Mouse (Mus musculus): ENCODE results near the gene Epb41l2. TPM values are rescaled to one million over a fixed set of nuclear protein-coding genes. Genes with fewer than 3 reads are reported as not detected.

Epb41l2 gene
- polyA plus RNA-seq, 1 experiment from 2014 or later, result 23.7 TPM

DNA sequence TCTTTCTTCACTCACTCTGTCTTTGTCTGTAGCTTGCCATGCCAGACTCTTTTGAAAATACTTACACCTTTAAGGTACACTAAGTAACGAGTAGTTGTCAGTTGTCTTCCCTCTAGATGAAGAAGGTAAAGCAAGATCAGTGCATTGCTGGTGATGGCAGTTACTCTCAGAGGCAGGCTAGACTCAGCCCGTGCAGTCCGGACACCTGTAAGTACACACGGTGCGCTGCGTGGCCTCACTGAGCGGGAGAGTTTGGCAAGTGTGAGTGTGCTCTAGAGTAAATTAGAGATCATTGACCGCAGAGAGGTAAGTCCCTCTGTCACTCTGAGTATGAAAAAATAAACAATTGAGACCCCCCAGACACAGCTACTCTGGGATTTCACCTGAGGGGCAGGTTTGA is 46.0 kb downstream of the Epb41l2 start:
- no peaks in the 10 kb centered on the region for H3K36me3 ChIP-seq
- no peak overlapping the region for H3K27ac ChIP-seq
- no peaks in the 10 kb centered on the region for H3K27me3 ChIP-seq
- WGBS, result 93% methylated on average over 8 of the region's 8 CpGs
- H3K9me3 ChIP-seq, result no peaks in the 10 kb centered on the region
- H3K4me3 ChIP-seq, result no peak overlapping the region
- no peak for ATAC-seq (ENCODE audit: low FRiP score)
- no peak overlapping the region for H3K9ac ChIP-seq
- H3K4me2 ChIP-seq, result no peak overlapping the region
- H3K4me1 ChIP-seq (replicated peaks), result no peaks in the 10 kb centered on the region

DNA sequence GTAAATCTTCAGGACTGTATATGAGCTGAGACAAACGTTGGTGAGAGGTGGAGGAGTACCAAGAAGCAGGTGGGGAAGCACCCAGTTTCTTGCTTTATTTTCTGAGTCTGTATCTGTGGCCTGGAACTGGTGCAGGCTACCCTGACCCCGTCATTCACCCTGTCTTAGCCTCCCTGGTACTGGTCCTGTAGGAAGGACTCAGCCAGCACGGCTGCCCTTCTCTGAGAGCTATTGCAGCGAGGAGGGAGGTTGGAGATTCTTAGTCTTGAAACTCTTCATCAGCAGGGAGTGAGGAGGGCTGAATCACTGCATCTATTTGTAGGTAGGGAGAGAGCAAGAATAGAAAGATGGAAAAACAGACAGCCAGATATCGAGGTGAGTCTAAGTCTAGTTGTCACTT is 47.1 kb downstream of the Epb41l2 start:
- no peaks in the 10 kb centered on the region for H3K4me1 ChIP-seq (replicated peaks)
- no peaks in the 10 kb centered on the region for H3K36me3 ChIP-seq
- no peak overlapping the region for H3K4me2 ChIP-seq
- H3K9me3 ChIP-seq, result no peaks in the 10 kb centered on the region
- no peak for ATAC-seq (ENCODE audit: low FRiP score)
- 84% methylated on average over 5 of the region's 5 CpGs for WGBS
- H3K9ac ChIP-seq, result no peak overlapping the region
- H3K4me3 ChIP-seq, result no peak overlapping the region
- H3K27me3 ChIP-seq, result no peaks in the 10 kb centered on the region
- H3K27ac ChIP-seq, result no peak overlapping the region

DNA sequence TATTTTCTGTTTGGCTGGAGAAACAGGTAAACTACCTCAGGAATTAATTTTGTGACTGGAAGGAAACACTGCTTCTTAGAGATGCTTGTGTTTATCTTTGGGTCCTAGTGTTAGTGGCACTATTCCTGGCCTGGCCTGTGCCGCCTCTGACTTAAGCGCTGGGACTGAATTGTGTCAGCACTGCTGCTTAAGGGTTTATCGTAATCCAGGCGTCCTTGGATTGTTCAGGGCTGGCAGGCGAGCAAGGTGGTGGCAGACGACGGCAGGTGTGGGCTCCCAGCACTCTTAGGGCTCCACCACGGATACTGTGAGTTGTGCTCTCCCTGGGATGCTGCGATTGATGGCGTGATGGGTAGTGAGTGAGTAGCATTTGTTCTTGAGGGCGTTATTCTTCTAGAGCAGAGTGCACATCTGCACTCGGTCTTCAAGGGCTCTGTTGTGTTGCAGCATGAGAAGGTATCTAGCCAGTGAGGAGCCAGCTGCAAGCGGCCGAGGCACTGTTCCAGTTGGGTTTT is 48.6 kb downstream of the Epb41l2 start:
- no peak overlapping the region for H3K9ac ChIP-seq
- no peak for ATAC-seq (ENCODE audit: low FRiP score)
- H3K4me2 ChIP-seq, result no peak overlapping the region
- H3K27me3 ChIP-seq, result no peaks in the 10 kb centered on the region
- no peaks in the 10 kb centered on the region for H3K36me3 ChIP-seq
- H3K4me3 ChIP-seq, result no peak overlapping the region
- H3K4me1 ChIP-seq (replicated peaks), result no peaks in the 10 kb centered on the region
- H3K27ac ChIP-seq, result no peak overlapping the region
- WGBS, result 90% methylated on average over 14 of the region's 14 CpGs
- H3K9me3 ChIP-seq, result no peaks in the 10 kb centered on the region

DNA sequence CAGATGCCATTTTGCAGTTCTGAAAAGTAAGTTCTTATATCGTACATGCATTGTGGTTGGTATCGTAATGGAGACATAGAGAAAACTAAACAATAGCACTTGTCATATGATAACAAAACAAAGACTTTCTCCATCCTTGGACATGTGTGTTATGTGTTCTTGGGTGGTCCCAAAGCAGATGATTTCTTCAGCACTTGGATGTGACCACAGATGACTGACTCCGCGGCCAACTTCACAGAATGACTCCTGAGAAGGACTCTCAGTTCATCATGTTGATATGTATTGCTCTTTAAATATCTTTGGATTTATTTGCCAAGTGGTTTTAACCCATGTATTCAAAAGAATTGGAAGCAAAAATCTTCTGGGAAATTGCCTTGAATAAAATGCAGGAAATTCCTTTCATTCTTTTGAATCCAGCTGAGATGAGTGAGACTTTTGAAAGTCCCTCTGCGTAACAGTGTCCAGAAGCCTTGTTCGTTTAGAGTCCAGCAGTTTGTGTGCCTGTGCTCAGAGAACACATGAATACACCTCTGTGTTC is 52.3 kb downstream of the Epb41l2 start:
- H3K36me3 ChIP-seq, result no peaks in the 10 kb centered on the region
- H3K4me3 ChIP-seq, result no peak overlapping the region
- H3K9ac ChIP-seq, result no peak overlapping the region
- no peak overlapping the region for H3K4me2 ChIP-seq
- no peaks in the 10 kb centered on the region for H3K9me3 ChIP-seq
- H3K27ac ChIP-seq, result no peak overlapping the region
- no peaks in the 10 kb centered on the region for H3K4me1 ChIP-seq (replicated peaks)
- no peak for ATAC-seq (ENCODE audit: low FRiP score)
- H3K27me3 ChIP-seq, result no peaks in the 10 kb centered on the region
- 77% methylated on average over 6 of the region's 6 CpGs for WGBS

DNA sequence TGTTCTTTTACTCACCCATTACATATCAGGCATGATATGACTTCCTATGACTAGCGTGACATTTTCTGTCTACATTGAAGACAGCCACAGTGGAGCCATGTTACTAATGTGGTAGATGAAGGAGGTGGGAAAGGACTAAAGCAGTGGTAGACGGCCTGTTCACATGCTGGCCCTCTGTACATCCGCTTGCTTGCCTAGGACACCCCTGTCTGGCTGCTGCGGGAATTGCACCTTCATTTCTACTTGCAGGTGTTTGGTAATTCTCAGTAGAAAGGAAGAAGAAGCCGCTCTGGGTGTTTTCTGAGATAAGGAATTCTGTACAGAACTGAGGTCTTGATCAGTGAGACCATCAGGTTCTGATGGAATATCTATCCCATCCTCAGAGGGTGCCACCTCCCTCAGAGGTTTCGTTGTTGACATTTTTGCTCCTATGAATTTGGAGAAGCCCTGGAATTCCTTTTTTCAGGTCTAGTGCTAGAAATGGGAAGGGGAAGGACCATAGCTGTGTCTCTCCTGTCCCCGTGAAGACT is 55.7 kb downstream of the Epb41l2 start:
- WGBS, result 83% methylated on average over 7 of the region's 7 CpGs
- no peaks in the 10 kb centered on the region for H3K36me3 ChIP-seq
- no peak overlapping the region for H3K9ac ChIP-seq
- no peaks in the 10 kb centered on the region for H3K9me3 ChIP-seq
- H3K4me1 ChIP-seq (replicated peaks), result no peaks in the 10 kb centered on the region
- no peak overlapping the region for H3K4me3 ChIP-seq
- H3K4me2 ChIP-seq, result no peak overlapping the region
- no peaks in the 10 kb centered on the region for H3K27me3 ChIP-seq
- H3K27ac ChIP-seq, result no peak overlapping the region
- ATAC-seq (ENCODE audit: low FRiP score), result no peak

DNA sequence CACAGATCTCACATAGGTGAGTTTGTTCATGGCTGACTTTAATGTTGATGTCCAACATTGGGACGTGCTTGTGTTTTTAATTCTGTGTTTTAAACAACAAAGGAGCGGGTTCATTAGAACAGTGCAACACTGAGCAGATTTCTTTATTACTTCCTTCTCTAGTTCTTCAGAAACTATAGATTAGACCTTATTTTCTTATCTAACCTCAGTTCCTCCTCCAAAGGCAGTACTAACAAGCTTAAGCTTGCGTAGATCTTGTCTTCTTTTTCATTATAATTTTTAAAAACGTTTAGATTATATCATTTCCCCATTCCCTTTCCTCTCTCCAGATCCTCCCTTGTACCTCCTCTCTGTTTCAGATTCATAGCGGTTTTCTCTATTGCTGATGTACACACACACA is 57.1 kb downstream of the Epb41l2 start:
- Histone ChIP-seq H3K9ac (no peak overlapping the region), H3K36me3 (no peaks in the 10 kb centered on the region), H3K4me3 (no peak overlapping the region), H3K4me1 (replicated peaks) (no peaks in the 10 kb centered on the region), H3K27ac (no peak overlapping the region), H3K27me3 (no peaks in the 10 kb centered on the region), H3K9me3 (no peaks in the 10 kb centered on the region), H3K4me2 (no peak overlapping the region)
- no peak for ATAC-seq (ENCODE audit: low FRiP score)
- 89% methylated on average over 5 of the region's 5 CpGs for WGBS

DNA sequence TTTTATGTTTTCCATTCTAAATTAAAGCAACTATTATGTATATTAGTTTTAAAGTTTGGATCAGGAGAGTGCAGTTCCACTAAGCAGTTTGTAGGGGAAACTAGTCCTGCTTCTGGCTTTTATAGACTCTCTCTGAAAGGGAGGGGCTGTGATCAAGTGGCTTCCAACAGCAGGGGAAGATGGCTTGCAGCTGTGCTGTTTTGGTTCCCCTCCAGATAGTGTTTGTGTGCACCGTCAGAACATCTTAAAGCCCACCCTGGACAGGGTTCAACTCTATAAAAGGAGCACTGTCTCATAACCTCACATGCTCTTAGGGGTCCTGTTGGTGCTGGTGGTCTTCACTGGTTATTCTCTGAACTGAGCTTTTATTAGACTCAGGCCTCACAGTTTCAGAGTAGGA is 66.5 kb downstream of the Epb41l2 start:
- H3K27me3 ChIP-seq, result no peaks in the 10 kb centered on the region
- no peak overlapping the region for H3K4me2 ChIP-seq
- 42% methylated on average over 1 of the region's 1 CpGs for WGBS
- H3K9ac ChIP-seq, result no peak overlapping the region
- H3K4me1 ChIP-seq (replicated peaks), result no peaks in the 10 kb centered on the region; the same call in 1 of the 2 replicates
- no peaks in the 10 kb centered on the region for H3K9me3 ChIP-seq
- ATAC-seq (ENCODE audit: low FRiP score), result no peak
- H3K36me3 ChIP-seq, result no peaks in the 10 kb centered on the region
- no peak overlapping the region for H3K4me3 ChIP-seq
- no peak overlapping the region for H3K27ac ChIP-seq

DNA sequence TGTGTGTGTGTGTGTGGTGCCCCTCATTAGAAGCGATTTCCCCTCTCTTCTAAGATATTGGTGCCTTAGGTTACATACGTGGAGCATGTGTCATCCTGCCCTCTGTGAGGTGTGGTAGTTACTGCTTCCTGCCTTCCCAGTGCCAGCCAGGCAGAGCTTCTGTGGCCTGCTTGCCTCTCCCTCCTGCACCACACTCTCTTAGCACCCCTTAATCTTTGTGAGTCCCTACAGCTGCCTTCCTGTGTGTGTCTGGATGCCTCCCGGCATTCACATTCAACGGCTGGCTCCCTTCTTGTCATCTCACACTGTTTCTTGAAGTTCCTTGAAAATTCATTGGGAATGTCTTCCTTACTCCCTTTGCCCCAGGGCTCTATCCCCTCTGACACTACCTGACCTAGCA is 67.2 kb downstream of the Epb41l2 start:
- ATAC-seq (ENCODE audit: low FRiP score), result no peak
- 75% methylated on average over 4 of the region's 4 CpGs for WGBS
- H3K27me3 ChIP-seq, result no peaks in the 10 kb centered on the region
- no peak overlapping the region for H3K27ac ChIP-seq
- no peak overlapping the region for H3K4me3 ChIP-seq
- no peaks in the 10 kb centered on the region for H3K9me3 ChIP-seq
- H3K9ac ChIP-seq, result no peak overlapping the region
- H3K4me2 ChIP-seq, result no peak overlapping the region
- H3K36me3 ChIP-seq, result no peaks in the 10 kb centered on the region
- no peaks in the 10 kb centered on the region; the same call in 1 of the 2 replicates for H3K4me1 ChIP-seq (replicated peaks)

DNA sequence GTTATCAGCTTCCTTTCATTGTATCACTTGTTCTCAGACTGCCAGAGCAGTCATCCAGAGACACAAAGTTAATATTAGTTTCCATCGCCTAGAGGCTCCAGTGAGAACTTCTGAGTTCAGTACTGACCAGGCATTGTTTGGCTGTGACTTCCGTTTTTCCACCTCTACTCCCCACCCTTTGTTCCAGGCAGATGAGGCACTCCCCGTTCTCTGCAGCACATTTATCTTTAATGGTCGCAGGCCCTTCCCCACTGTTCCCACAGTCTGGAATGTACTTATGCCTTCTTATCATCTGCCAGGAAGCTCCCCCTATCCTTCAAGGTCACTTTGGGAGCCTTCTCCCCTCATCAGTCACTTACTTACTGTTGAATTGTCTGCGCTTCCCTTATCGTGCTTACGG is 67.9 kb downstream of the Epb41l2 start:
- Histone ChIP-seq H3K36me3 (no peaks in the 10 kb centered on the region), H3K9me3 (no peaks in the 10 kb centered on the region), H3K4me3 (no peak overlapping the region), H3K4me2 (no peak overlapping the region), H3K4me1 (replicated peaks) (no peaks in the 10 kb centered on the region; the same call in 1 of the 2 replicates), H3K27me3 (no peaks in the 10 kb centered on the region), H3K9ac (no peak overlapping the region), H3K27ac (no peak overlapping the region)
- ATAC-seq (ENCODE audit: low FRiP score), result no peak
- 55% methylated on average over 7 of the region's 7 CpGs for WGBS

DNA sequence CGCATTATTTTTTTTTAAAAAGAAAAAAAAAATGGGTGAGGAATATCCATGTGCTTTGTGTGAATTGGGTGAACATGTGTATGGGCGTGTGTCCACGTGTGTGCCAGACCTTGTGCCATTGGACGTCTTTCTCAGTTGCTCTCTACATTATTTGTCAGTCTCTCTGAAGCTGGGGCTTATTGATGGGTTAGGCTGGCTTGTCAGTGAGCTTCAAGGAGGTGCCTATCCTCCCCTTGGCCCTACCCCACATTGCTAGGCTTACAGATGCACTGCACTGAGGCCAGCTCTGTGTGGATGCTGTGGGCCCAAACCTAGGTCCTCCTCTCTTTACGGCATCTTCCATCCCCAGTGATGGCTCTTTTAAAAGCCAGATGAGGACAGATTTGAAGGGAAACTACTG is 69.1 kb downstream of the Epb41l2 start:
- no peak overlapping the region for H3K4me2 ChIP-seq
- 85% methylated on average over 5 of the region's 5 CpGs for WGBS
- no peak overlapping the region for H3K9ac ChIP-seq
- no peak for ATAC-seq (ENCODE audit: low FRiP score)
- H3K4me1 ChIP-seq (replicated peaks), result peaks cover 3% of the 10 kb centered on the region
- no peaks in the 10 kb centered on the region for H3K36me3 ChIP-seq
- H3K4me3 ChIP-seq, result no peak overlapping the region
- no peaks in the 10 kb centered on the region for H3K9me3 ChIP-seq
- no peaks in the 10 kb centered on the region for H3K27me3 ChIP-seq
- H3K27ac ChIP-seq, result no peak overlapping the region

DNA sequence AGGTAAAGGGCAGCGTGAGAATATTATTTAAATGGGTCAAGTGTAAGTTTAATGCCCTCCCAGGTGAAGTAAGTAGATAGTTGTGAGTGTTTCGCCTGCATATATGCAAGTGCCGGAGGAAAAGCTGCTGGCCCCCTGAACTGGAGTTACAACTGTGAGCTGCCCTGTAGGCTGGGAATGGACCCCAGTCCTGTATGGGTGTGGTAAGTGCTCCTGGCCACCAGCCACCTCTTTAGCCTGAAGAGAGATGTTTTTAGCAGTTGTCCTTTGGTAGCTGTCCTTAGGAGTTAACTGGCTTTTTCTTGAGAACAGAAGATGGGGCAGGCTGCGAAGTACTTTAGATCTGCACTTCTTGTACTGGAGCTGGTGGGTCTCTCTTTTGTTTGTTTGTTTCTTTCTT is 69.7 kb downstream of the Epb41l2 start:
- Histone ChIP-seq H3K9me3 (no peaks in the 10 kb centered on the region), H3K4me2 (no peak overlapping the region), H3K36me3 (no peaks in the 10 kb centered on the region), H3K27me3 (no peaks in the 10 kb centered on the region), H3K27ac (no peak overlapping the region), H3K4me3 (no peak overlapping the region), H3K4me1 (replicated peaks) (peaks cover 5% of the 10 kb centered on the region), H3K9ac (no peak overlapping the region)
- WGBS, result 90% methylated on average over 4 of the region's 4 CpGs
- ATAC-seq (ENCODE audit: low FRiP score), result no peak

DNA sequence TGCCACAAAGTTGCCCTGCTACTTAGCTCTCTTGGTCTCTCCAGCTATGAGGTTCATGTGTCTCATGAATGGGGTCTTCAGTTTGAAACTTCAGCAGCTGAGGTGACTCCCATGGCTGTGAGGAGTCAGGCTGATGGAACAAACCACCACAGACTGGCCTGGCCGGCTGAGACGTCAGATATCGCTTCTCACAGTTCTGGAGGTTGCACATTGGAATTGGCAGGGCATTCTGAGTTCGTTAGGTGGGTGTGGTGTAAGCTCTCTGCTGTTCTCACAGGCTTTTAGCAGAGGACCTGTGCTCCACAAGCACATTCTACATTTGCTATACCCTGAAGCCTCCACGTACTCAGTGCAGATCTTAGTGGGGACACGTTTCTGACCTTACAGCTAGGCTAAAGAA is 71.3 kb downstream of the Epb41l2 start:
- Histone ChIP-seq H3K4me2 (no peak overlapping the region), H3K4me1 (replicated peaks) (peaks cover 5% of the 10 kb centered on the region), H3K27me3 (no peaks in the 10 kb centered on the region), H3K4me3 (no peak overlapping the region), H3K36me3 (no peaks in the 10 kb centered on the region), H3K27ac (no peak overlapping the region), H3K9ac (no peak overlapping the region), H3K9me3 (no peaks in the 10 kb centered on the region)
- 64% methylated on average over 6 of the region's 6 CpGs for WGBS
- no peak for ATAC-seq (ENCODE audit: low FRiP score)

DNA sequence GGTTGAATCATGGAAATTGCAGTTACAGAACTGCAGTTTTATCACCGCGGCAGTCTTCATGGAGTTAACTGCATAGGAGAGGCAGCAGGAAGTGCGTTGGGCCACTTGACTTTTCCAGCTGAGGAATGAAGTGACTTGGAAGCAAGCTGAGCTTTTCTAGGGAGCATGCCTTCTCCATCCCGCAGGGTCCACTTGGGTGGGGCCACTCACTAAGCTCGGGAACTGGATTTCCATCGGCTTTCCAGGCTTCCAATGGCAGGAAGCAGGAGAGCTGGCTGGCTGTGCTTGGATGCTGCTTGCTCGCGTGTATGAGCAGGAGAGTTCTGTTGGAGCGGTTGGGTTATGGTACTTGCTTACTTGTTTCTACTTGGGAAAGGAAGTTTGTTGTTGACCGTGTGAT is 72.8 kb downstream of the Epb41l2 start:
- 62% methylated on average over 10 of the region's 10 CpGs for WGBS
- Histone ChIP-seq H3K9me3 (no peaks in the 10 kb centered on the region), H3K27ac (no peak overlapping the region), H3K36me3 (no peaks in the 10 kb centered on the region), H3K4me1 (replicated peaks) (peaks cover 5% of the 10 kb centered on the region), H3K4me2 (no peak overlapping the region), H3K27me3 (no peaks in the 10 kb centered on the region), H3K4me3 (no peak overlapping the region), H3K9ac (no peak overlapping the region)
- no peak for ATAC-seq (ENCODE audit: low FRiP score)

Data from hindbrain, embryonic 13.5 days (tissue).